Mouse (Mus musculus) limb, embryonic 13.5 days (tissue): Measurements from ENCODE around the gene Olfr450. TPM values are rescaled to one million over a fixed set of nuclear protein-coding genes. Genes with fewer than 3 reads are reported as not detected.

Source experiments
- ATAC-seq: fragments of 200-750 bp; cut with Nextera tagmentation; 2 replicates; pipeline ENCODE4 v1.8.0; 2017; ENCODE audit warnings: low read depth, moderate number of reproducible peaks, moderate TSS enrichment; ENCODE audit not compliant: low FRiP score
- H3K27ac ChIP-seq: fragments of 300-500 bp; sonication (generic); 2 replicates; pipeline ENCODE4 v1.5.1; 2015; ENCODE audit warnings: inconsistent platforms, mild to moderate bottlenecking, moderate library complexity
- H3K27me3 ChIP-seq: fragments of 300-500 bp; sonication (generic); 2 replicates; pipeline ENCODE4 v1.6.1; 2015; ENCODE audit warnings: mild to moderate bottlenecking, inconsistent platforms
- H3K36me3 ChIP-seq: fragments of 300-500 bp; sonication (generic); 2 replicates; pipeline ENCODE4 v1.6.1; 2015; ENCODE audit warnings: inconsistent platforms, mild to moderate bottlenecking, moderate library complexity
- H3K4me1 ChIP-seq: fragments of 300-500 bp; sonication (generic); 2 replicates; pipeline ENCODE4 v1.6.1; 2015; ENCODE audit warnings: inconsistent platforms
- H3K4me2 ChIP-seq: fragments of 300-500 bp; sonication (generic); replicated peaks from 2 replicates; pipeline ENCODE4 v1.6.1; 2015; ENCODE audit warnings: inconsistent platforms, mild to moderate bottlenecking, moderate library complexity
- H3K4me3 ChIP-seq: fragments of 300-500 bp; sonication (generic); 2 replicates; pipeline ENCODE4 v1.5.1; 2015; ENCODE audit warnings: moderate library complexity, mild to moderate bottlenecking, inconsistent platforms
- H3K9ac ChIP-seq: fragments of 300-500 bp; sonication (generic); 2 replicates; pipeline ENCODE4 v1.6.1; 2015; ENCODE audit warnings: mild to moderate bottlenecking, inconsistent platforms
- H3K9me3 ChIP-seq: fragments of 300-500 bp; sonication (generic); 2 replicates; pipeline ENCODE4 v1.6.1; 2016; ENCODE audit warnings: inconsistent platforms
- WGBS: fragments of 180-500 bp; shearing (Covaris S2); methylation state at CpG from one replicate; pipeline ENCODE4 v1.1.7; 2015; 5-methylcytosine and 5-hydroxymethylcytosine counted together
- polyA plus RNA-seq: library from polyadenylated mRNA; unstranded; fragments of >200 nt; fragmentation: Nextera tagmentation; extraction: Ambion mirVana; gene quantifications from 2 replicates; pipeline ENCODE4 v1.2.1, GENCODE M21; 2015

The Olfr450 gene
- not detected in 2 replicates for polyA plus RNA-seq

DNA sequence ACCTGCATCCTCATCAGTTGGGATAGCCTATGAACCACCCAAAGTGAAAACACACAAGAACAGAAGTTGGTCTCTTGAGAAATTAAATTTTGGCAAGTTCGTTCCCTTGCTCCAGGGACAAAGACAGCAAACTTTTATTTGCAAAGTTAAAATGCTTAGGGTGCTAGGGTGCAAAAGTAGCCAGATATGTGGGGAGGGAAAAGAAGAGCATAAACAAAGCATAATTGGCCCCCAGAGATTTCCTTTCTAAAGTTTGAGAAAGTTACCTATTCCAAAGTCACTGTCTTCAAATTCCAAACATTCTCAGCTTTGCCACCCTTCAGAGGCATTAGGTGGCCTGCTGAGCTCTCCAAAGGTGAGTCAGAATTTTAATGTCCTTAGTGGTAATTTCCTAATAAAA, at the start of gene Olfr450:
TSS of gene Olfr450 (plus strand) at position 301 of the 400 bp plus-strand sequence.
- no peak within 1 kb of the TSS for H3K27ac ChIP-seq
- no peaks in the 10 kb centered on the region for H3K9me3 ChIP-seq
- H3K4me1 ChIP-seq, result no peaks in the 10 kb centered on the region
- no peaks in the 10 kb centered on the region for H3K27me3 ChIP-seq
- H3K36me3 ChIP-seq, result no peaks in the 10 kb centered on the region
- no peak within 1 kb of the TSS for H3K4me3 ChIP-seq
- no peak within 1 kb of the TSS for H3K4me2 ChIP-seq
- no peak within 1 kb of the TSS for H3K9ac ChIP-seq
- WGBS, result 82% methylated on average over 1 of the region's 1 CpGs
- no peak for ATAC-seq

DNA sequence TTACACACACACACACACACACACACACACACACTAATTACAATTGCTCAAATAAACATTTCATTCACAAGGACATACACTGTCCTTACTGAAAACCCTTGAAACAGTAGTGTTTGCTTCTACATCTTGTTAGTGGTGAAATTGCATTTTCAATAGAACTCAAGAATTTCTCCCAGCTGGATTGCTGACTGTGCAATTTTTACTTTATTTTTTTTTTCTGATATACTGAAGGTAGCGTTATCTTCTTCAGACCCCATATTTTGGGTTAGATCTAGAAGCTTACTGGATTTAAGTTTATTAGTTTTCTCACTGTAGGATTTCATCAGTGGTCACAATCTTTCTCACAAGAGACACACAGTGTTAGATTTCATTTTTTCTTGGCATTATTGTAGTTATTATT, 34.7 kb upstream of the Olfr450 start:
- H3K9me3 ChIP-seq, result no peaks in the 10 kb centered on the region
- no peaks in the 10 kb centered on the region for H3K36me3 ChIP-seq
- no peak overlapping the region for H3K9ac ChIP-seq
- ATAC-seq, result no peak
- H3K4me2 ChIP-seq, result no peak overlapping the region
- 91% methylated on average over 1 of the region's 1 CpGs for WGBS
- H3K4me3 ChIP-seq, result no peak overlapping the region
- no peak overlapping the region for H3K27ac ChIP-seq
- H3K4me1 ChIP-seq, result no peaks in the 10 kb centered on the region
- no peaks in the 10 kb centered on the region for H3K27me3 ChIP-seq

DNA sequence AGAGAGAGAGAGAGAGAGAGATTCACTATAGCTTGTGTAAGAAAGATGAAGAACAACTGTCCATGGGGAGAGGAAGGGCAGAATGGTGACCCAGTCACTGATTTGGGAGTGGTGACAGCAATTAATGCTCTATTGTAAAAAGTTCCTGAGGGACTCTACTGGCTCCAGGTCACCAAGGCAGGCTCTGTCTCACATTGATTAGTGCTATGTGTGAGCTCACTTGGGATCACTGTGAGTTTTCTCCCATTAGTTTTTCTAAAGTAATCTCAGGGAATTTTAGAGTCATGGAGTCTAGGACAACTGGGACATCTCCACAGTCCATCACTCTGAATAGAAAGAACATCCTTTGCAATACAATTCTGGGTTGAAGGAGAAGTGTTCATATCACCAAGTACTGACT, 26.9 kb upstream of the Olfr450 start, which contains the start of gene Olfr452:
TSS of gene Olfr452 (plus strand) at position 301 of the 400 bp plus-strand sequence.
- H3K4me1 ChIP-seq, result no peaks in the 10 kb centered on the region
- H3K4me3 ChIP-seq, result no peak within 1 kb of the TSS
- H3K36me3 ChIP-seq, result no peaks in the 10 kb centered on the region
- H3K4me2 ChIP-seq, result no peak within 1 kb of the TSS
- H3K9me3 ChIP-seq, result no peaks in the 10 kb centered on the region
- H3K9ac ChIP-seq, result no peak within 1 kb of the TSS
- no peak for ATAC-seq
- H3K27me3 ChIP-seq, result no peaks in the 10 kb centered on the region
- no peak within 1 kb of the TSS for H3K27ac ChIP-seq

DNA sequence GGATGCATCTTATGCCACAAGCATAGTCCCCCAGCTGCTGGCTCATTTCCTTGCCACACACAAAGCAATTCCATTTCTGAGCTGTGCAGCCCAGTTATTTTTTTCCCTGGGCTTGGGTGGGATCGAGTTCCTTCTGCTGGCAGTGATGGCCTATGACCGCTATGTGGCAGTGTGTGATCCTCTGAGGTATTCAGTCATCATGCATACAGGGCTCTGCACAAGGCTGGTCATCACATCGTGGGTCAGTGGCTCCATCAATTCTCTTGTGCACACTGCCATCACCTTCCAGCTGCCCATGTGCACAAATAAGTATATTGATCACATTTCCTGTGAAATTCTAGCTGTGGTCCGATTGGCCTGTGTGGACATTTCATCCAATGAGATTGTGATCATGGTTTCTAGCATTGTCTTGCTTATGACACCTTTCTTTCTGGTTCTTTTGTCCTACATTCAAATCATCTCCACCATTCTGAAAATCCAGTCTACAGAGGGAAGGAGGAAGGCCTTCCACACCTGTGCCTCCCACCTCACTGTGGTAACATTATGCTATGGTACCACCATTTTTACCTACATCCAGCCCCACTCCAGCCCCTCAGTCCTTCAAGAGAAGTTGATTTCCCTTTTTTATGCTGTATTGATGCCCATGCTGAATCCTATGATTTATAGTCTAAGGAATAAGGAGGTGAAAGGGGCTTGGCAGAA, 21.3 kb upstream of the Olfr450 start:
- ATAC-seq, result no peak
- Histone ChIP-seq H3K9ac (no peak overlapping the region), H3K9me3 (no peaks in the 10 kb centered on the region), H3K27ac (no peak overlapping the region), H3K27me3 (no peaks in the 10 kb centered on the region), H3K4me2 (no peak overlapping the region), H3K36me3 (no peaks in the 10 kb centered on the region), H3K4me1 (no peaks in the 10 kb centered on the region), H3K4me3 (no peak overlapping the region)
- 55% methylated on average over 4 of the region's 4 CpGs for WGBS

DNA sequence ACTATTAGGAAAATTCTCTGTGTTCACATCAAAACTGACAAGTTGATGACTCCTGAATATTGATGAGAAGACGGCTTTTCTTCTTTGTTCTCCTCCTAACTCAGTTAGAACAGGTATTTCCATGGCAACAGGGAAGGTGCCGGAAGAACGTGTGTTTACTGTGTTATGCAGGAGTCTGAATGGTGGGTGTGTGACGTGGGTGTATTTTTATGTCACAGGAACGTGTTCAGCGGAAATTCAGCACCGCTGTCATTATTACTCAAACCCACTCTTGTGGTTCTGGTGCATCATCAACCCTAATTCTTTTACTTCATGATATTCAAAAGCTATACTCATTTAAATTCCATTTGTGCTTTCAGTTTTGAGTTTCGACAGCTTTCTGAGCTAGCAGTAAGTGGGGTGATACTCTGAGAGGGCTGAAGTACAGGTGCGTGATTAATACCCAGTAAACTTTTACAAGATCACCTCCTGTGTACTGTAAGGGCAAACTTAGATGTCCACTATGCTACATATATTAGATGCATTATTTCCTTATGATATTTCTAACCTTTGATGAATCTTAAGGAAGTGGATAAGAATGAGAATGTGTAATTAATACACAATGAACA, 20.7 kb upstream of the Olfr450 start:
- Histone ChIP-seq H3K9me3 (no peaks in the 10 kb centered on the region), H3K9ac (no peak overlapping the region), H3K4me1 (no peaks in the 10 kb centered on the region), H3K36me3 (no peaks in the 10 kb centered on the region), H3K27me3 (no peaks in the 10 kb centered on the region), H3K27ac (no peak overlapping the region), H3K4me3 (no peak overlapping the region), H3K4me2 (no peak overlapping the region)
- ATAC-seq, result no peak
- WGBS, result 82% methylated on average over 9 of the region's 9 CpGs

DNA sequence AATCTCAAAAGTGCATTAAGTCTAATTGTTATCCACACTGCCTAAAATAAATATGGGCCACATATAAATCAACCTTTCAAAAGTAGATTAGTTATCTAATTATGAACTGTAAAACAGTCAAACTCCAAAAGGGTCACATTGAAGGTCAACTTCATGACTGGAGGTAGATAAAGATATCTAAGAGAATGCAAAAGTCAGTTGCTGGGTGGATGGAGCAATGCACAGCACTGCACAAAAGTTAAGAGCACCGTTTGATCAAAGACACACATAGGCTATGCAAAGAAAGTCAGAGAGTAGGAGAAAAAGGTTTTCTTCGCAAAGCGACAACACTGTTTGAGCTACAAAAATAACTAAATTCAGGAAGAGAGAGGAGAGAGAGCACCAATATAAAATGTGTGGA, 16.8 kb upstream of the Olfr450 start:
- Histone ChIP-seq H3K36me3 (no peaks in the 10 kb centered on the region), H3K9ac (no peak overlapping the region), H3K9me3 (no peaks in the 10 kb centered on the region), H3K4me1 (no peaks in the 10 kb centered on the region), H3K27me3 (no peaks in the 10 kb centered on the region), H3K4me2 (no peak overlapping the region), H3K4me3 (no peak overlapping the region), H3K27ac (no peak overlapping the region)
- ATAC-seq, result no peak
- WGBS, result 91% methylated on average over 3 of the region's 3 CpGs

DNA sequence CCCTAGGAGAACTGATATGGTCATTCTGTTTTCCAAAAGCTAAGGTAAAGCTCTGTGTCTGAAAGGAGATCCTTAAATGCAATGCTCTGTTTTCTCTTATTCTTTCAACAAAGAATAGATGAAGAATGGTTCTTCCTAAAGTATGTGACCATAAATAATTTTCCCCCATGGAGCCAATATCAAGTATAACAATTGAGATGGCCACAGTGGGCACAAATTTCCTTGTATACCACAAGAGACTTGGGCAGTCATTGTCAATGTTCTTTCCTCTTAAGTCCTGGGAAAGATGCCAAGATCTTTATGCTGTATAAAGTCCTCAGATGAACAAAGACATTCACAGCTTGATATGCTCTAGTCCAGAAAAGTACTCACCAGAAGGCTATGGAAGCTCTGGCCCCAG, 22.3 kb downstream of the Olfr450 start, which contains the start of gene Olfr449:
TSS of gene Olfr449 (plus strand) at position 301 of the 400 bp plus-strand sequence.
- Histone ChIP-seq H3K27me3 (no peaks in the 10 kb centered on the region), H3K9ac (no peak within 1 kb of the TSS), H3K4me3 (no peak within 1 kb of the TSS), H3K27ac (no peak within 1 kb of the TSS), H3K4me1 (no peaks in the 10 kb centered on the region), H3K36me3 (no peaks in the 10 kb centered on the region), H3K9me3 (no peaks in the 10 kb centered on the region), H3K4me2 (no peak within 1 kb of the TSS)
- ATAC-seq, result no peak

DNA sequence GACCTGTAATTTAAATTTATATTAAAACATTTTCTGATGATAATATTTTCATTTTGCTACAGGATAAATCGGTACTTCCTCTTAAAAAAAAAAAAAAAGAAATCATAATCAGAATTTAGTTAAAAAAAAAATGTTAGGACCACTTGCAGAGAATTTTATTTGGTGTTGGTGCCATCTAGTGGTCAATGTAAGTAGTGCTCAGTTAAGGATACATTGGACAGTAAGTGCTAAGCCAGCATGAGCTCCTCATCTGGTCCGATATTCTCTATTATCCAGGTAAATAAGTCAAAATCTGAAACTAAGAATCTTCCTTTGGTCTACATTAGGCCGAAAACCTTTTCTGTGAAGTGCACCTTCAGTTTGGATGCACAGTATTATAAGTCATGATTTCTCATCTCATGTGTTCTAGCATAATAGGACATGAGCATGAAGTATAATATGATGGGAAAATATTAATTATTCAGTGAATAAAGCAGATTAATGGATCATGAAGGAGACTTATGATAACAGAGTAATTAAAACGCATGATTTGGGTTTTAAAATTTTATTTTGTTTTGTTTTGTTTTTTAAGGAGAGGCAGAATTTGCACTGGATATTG, 48.6 kb downstream of the Olfr450 start:
- Histone ChIP-seq H3K27ac (no peak overlapping the region), H3K9me3 (no peaks in the 10 kb centered on the region), H3K4me2 (no peak overlapping the region), H3K9ac (no peak overlapping the region), H3K4me3 (no peak overlapping the region), H3K36me3 (no peaks in the 10 kb centered on the region), H3K27me3 (no peaks in the 10 kb centered on the region), H3K4me1 (no peaks in the 10 kb centered on the region)
- WGBS, result 15% methylated on average over 4 of the region's 4 CpGs
- ATAC-seq, result no peak

Other genes with a start within 250 kb of the Olfr450 start
- not detected in 2 replicates for gene Tcaf3, start 214.2 kb upstream of the Olfr450 start, polyA plus RNA-seq
- 5.6 TPM in 2 replicates for gene Tcaf2, start 166.7 kb upstream of the Olfr450 start, polyA plus RNA-seq
- 88.2 and 93.1 TPM in 2 replicates for gene Tcaf1, start 101.9 kb upstream of the Olfr450 start, polyA plus RNA-seq
- not detected in 2 replicates for gene Olfr453, start 72.6 kb upstream of the Olfr450 start, polyA plus RNA-seq
- gene Olfr38, start 55.5 kb upstream of the Olfr450 start, polyA plus RNA-seq, result not detected in 2 replicates
- not detected in 2 replicates for gene Olfr452, start 26.8 kb upstream of the Olfr450 start, polyA plus RNA-seq
- gene Olfr449, start 22.4 kb downstream of the Olfr450 start, polyA plus RNA-seq, result not detected in 2 replicates
- gene Olfr448, start 78.5 kb downstream of the Olfr450 start, polyA plus RNA-seq, result not detected in 2 replicates
- gene Olfr447, start 96.9 kb downstream of the Olfr450 start, polyA plus RNA-seq, result not detected in 2 replicates
- gene Olfr446, start 109.4 kb downstream of the Olfr450 start, polyA plus RNA-seq, result not detected in 2 replicates
- gene Olfr444, start 137.1 kb downstream of the Olfr450 start, polyA plus RNA-seq, result not detected in 2 replicates